Mouse (Mus musculus) hindbrain, embryonic 13.5 days (tissue): ENCODE measurements around the gene Mylk. TPM values are rescaled to one million over a fixed set of nuclear protein-coding genes. Genes with fewer than 3 reads are reported as not detected.
"Not testable (repeated sequence)": the region's sequence is repeated elsewhere in the genome, so short reads cannot be mapped to it uniquely, and the experiment has no call there.

Experiments
- ATAC-seq: fragments of 200-750 bp; cut with Nextera tagmentation; 2 replicates; pipeline ENCODE4 v1.8.0; 2017; ENCODE audit warnings: moderate TSS enrichment; ENCODE audit not compliant: low FRiP score
- H3K27ac ChIP-seq: fragments of 300-500 bp; sonication (generic); 2 replicates; pipeline ENCODE4 v1.5.1; 2015; ENCODE audit warnings: inconsistent platforms, mild to moderate bottlenecking, moderate library complexity
- H3K27me3 ChIP-seq: fragments of 300-500 bp; sonication (generic); 2 replicates; pipeline ENCODE4 v1.6.1; 2015; ENCODE audit warnings: mild to moderate bottlenecking, inconsistent platforms
- H3K36me3 ChIP-seq: fragments of 300-500 bp; sonication (generic); 2 replicates; pipeline ENCODE4 v1.6.1; 2015; ENCODE audit warnings: mild to moderate bottlenecking, inconsistent platforms
- H3K4me1 ChIP-seq: fragments of 300-500 bp; sonication (generic); replicated peaks from 2 replicates; pipeline ENCODE4 v1.6.1; 2015; ENCODE audit warnings: inconsistent platforms
- H3K4me2 ChIP-seq: fragments of 300-500 bp; sonication (generic); 2 replicates; pipeline ENCODE4 v1.6.1; 2015; ENCODE audit warnings: inconsistent platforms, mild to moderate bottlenecking, moderate library complexity
- H3K4me3 ChIP-seq: fragments of 300-500 bp; sonication (generic); 2 replicates; pipeline ENCODE4 v1.5.1; 2015; ENCODE audit warnings: mild to moderate bottlenecking, inconsistent platforms
- H3K9ac ChIP-seq: fragments of 300-500 bp; sonication (generic); 2 replicates; pipeline ENCODE4 v1.6.1; 2015; ENCODE audit warnings: mild to moderate bottlenecking, inconsistent platforms
- H3K9me3 ChIP-seq: fragments of 300-500 bp; sonication (generic); 2 replicates; pipeline ENCODE4 v1.6.1; 2016; ENCODE audit warnings: inconsistent platforms
- WGBS: fragments of 180-500 bp; shearing (Covaris S2); methylation state at CpG from one replicate; pipeline ENCODE4 v1.1.7; 2015; 5-methylcytosine and 5-hydroxymethylcytosine counted together
- polyA plus RNA-seq: library from polyadenylated mRNA; unstranded; fragments of >200 nt; fragmentation: Nextera tagmentation; extraction: Ambion mirVana; gene quantifications from 2 replicates; pipeline ENCODE4 v1.2.1, GENCODE M21; 2015

Mylk gene
- 4.9 and 5.0 TPM in 2 replicates for polyA plus RNA-seq

GRCm38 (mm10) chr16:34745065-34745585 is at the start of gene Mylk:
Mylk (plus strand) TSS chr16:34745210.
- Histone ChIP-seq H3K9me3 (no peaks in the 10 kb centered on the region), H3K4me2 (peak within 1 kb of the TSS; percentile 86), H3K4me1 (peaks cover 23% of the 10 kb centered on the region), H3K27ac (peak within 1 kb of the TSS; percentile 44; the same call in 1 of the 2 replicates), H3K27me3 (peaks cover 34% of the 10 kb centered on the region), H3K4me3 (peak within 1 kb of the TSS; percentile 50), H3K9ac (peak within 1 kb of the TSS; percentile 68), H3K36me3 (no peaks in the 10 kb centered on the region)
- peak; percentile 89 for ATAC-seq
- WGBS, result under 1% methylated on average over 48 of the region's 48 CpGs

DNA sequence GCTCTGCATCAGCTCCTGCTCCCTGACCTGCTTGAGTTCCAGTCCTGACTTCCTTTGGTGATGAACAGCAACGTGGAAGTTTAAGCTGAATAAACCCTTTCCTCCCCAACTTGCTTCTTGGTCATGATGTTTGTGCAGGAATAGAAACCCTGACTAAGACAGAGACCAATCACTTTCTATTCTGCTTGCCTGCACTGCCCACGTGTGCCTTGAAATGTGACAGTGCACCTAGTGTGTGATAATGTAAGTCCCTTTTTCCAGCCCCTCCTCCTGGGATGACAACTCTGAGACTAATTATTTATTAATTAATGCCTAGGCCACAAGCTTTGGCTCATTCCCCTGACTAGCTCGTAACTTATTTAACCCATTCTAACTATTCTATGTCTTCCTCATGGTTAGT is 46.3 kb upstream of the Mylk start:
- not testable (repeated sequence) for H3K27me3 ChIP-seq
- WGBS, result 80% methylated on average over 3 of the region's 3 CpGs

DNA sequence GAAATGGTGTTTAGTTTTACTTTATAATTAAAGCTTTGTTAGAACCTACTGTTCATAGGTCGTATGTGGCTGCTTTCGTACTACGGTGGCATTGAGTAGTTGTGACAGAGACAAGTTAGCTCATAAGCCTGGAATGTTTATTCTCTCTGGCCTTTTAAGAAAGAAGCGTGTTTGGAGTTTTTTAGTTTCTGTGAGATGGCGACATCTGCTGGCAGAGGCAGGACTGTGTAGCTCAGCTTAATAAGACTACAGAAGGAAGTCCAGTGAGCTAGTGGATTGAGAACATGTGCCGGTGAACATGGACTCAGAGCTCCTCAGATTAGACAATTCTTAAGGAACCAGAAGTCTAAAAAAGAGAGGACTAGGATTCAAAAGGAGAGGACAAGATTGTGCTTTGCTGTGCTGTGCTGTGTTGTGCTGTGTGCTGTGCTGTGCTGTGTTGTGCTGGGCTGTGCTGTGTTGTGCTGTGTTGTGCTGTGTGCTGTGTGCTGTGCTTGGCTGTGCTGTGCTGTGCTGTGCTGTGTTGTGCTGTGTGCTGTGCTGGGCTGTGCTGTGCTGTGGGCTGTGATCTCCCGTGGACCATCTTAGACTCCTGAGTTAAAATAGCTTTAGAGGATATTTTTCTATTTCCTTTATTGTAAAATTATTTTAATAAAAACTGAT is 44.7 kb upstream of the Mylk start:
- no peak overlapping the region for H3K27ac ChIP-seq
- no peak overlapping the region for H3K4me3 ChIP-seq
- no peaks in the 10 kb centered on the region for H3K27me3 ChIP-seq
- ATAC-seq, result peak; percentile 74
- no peak overlapping the region for H3K4me2 ChIP-seq
- no peaks in the 10 kb centered on the region for H3K4me1 ChIP-seq
- WGBS, result 28% methylated on average over 7 of the region's 7 CpGs
- peaks cover 15% of the 10 kb centered on the region; the same call in 1 of the 2 replicates for H3K36me3 ChIP-seq
- H3K9ac ChIP-seq, result no peak overlapping the region
- H3K9me3 ChIP-seq, result no peaks in the 10 kb centered on the region

More for the DNA sequence above, 46.3 kb upstream of the Mylk start:
- ATAC-seq, H3K4me2 ChIP-seq, H3K9me3 ChIP-seq, H3K27ac ChIP-seq, H3K36me3 ChIP-seq, H3K4me1 ChIP-seq, H3K4me3 ChIP-seq, H3K9ac ChIP-seq: not testable (repeated sequence)

GRCm38 (mm10) chr16:34700828-34701216 is 44.2 kb upstream of the Mylk start:
- H3K9ac ChIP-seq, result no peak overlapping the region
- 92% methylated on average over 6 of the region's 6 CpGs for WGBS
- peaks cover 18% of the 10 kb centered on the region for H3K36me3 ChIP-seq
- no peaks in the 10 kb centered on the region for H3K27me3 ChIP-seq
- no peaks in the 10 kb centered on the region for H3K9me3 ChIP-seq
- H3K4me1 ChIP-seq, result no peaks in the 10 kb centered on the region
- H3K27ac ChIP-seq, result no peak overlapping the region
- no peak for ATAC-seq
- no peak overlapping the region for H3K4me2 ChIP-seq
- H3K4me3 ChIP-seq, result no peak overlapping the region

- no peak for ATAC-seq
- Histone ChIP-seq H3K27me3 (no peaks in the 10 kb centered on the region), H3K4me1 (no peaks in the 10 kb centered on the region), H3K27ac (no peak overlapping the region), H3K9me3 (no peaks in the 10 kb centered on the region), H3K4me2 (no peak overlapping the region), H3K9ac (no peak overlapping the region), H3K36me3 (peaks cover 33% of the 10 kb centered on the region), H3K4me3 (no peak overlapping the region)
- WGBS, result 91% methylated on average over 2 of the region's 2 CpGs
These were observed 39.0 kb upstream of the Mylk start for GRCm38 (mm10) chr16:34706019-34706418.

DNA sequence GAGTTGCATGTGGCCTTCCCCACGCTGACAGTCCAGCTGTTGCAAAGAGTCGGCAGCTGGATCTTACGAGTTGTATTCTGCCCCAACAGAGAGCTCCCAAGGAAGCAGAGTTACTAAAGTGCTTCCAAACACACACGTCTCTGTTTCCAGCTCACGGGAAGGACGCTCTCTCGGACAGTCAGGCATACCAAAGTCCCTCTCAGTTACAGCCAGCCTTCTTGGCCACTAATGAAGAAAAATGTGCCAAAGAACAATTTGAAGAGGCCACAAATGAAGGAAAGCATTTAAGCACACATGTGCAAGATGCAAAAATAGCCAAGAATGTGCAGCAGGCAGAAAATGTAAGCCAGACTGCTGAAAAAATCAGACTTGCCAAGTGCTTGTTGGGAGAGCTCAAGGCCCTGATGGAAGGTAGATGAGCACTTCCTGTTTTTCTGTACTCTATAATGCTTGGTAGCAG is 38.5 kb upstream of the Mylk start:
- H3K27ac ChIP-seq, result no peak overlapping the region
- 86% methylated on average over 7 of the region's 7 CpGs for WGBS

GRCm38 (mm10) chr16:34711481-34711880 is 33.5 kb upstream of the Mylk start:
- WGBS, result 82% methylated on average over 3 of the region's 3 CpGs
- H3K4me1 ChIP-seq, result no peaks in the 10 kb centered on the region
- no peak for ATAC-seq
- H3K27me3 ChIP-seq, result no peaks in the 10 kb centered on the region
- no peak overlapping the region for H3K4me2 ChIP-seq
- no peaks in the 10 kb centered on the region for H3K9me3 ChIP-seq
- H3K27ac ChIP-seq, result no peak overlapping the region
- H3K36me3 ChIP-seq, result peaks cover 25% of the 10 kb centered on the region
- no peak overlapping the region for H3K4me3 ChIP-seq
- H3K9ac ChIP-seq, result no peak overlapping the region

More for the DNA sequence above, 38.5 kb upstream of the Mylk start:
- Histone ChIP-seq H3K4me2 (no peak overlapping the region), H3K4me3 (no peak overlapping the region), H3K4me1 (no peaks in the 10 kb centered on the region), H3K27me3 (no peaks in the 10 kb centered on the region), H3K9me3 (no peaks in the 10 kb centered on the region), H3K9ac (no peak overlapping the region), H3K36me3 (peaks cover 33% of the 10 kb centered on the region)
- no peak for ATAC-seq

- Histone ChIP-seq H3K4me3 (no peak overlapping the region), H3K4me1 (no peaks in the 10 kb centered on the region), H3K36me3 (peaks cover 23% of the 10 kb centered on the region), H3K27ac (no peak overlapping the region), H3K27me3 (no peaks in the 10 kb centered on the region), H3K9ac (no peak overlapping the region), H3K4me2 (no peak overlapping the region), H3K9me3 (peaks cover 5% of the 10 kb centered on the region; the same call in 1 of the 2 replicates)
- no peak for ATAC-seq
- 96% methylated on average over 3 of the region's 3 CpGs for WGBS
These were observed 19.9 kb upstream of the Mylk start for GRCm38 (mm10) chr16:34725156-34725555.

DNA sequence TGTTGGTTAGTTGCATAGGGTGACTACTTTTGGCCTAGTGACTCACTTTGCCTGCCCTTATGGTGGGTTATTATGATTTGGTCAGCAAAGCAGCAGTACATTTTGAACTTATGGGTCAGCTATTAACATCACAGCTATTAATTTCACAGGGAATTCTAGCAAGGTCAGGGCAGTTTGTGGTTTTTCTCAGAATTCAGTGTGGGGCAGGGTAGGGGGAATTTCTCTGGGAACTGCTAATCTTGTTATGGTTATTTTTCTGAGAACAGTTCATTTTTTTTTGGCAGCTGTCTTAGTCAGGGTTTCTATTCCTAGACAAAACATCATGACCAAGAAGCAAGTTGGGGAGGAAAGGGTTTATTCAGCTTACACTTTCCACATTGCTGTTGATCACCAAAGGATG is 16.4 kb upstream of the Mylk start:
- not testable (repeated sequence) for H3K4me2 ChIP-seq, H3K27me3 ChIP-seq, H3K4me3 ChIP-seq, H3K9ac ChIP-seq, H3K4me1 ChIP-seq, H3K27ac ChIP-seq, ATAC-seq
- H3K9me3 ChIP-seq, result peaks cover 10% of the 10 kb centered on the region; the same call in 1 of the 2 replicates
- peaks cover 15% of the 10 kb centered on the region for H3K36me3 ChIP-seq

GRCm38 (mm10) chr16:34729371-34729770 is 15.6 kb upstream of the Mylk start:
- Histone ChIP-seq H3K27ac (no peak overlapping the region), H3K4me3 (no peak overlapping the region), H3K4me1 (no peaks in the 10 kb centered on the region), H3K9ac (no peak overlapping the region), H3K36me3 (peaks cover 10% of the 10 kb centered on the region), H3K4me2 (no peak overlapping the region), H3K9me3 (peaks cover 10% of the 10 kb centered on the region; the same call in 1 of the 2 replicates), H3K27me3 (no peaks in the 10 kb centered on the region)
- WGBS, result 94% methylated on average over 1 of the region's 1 CpGs
- no peak for ATAC-seq

GRCm38 (mm10) chr16:34738656-34739233 is 6.3 kb upstream of the Mylk start:
- 92% methylated on average over 4 of the region's 4 CpGs for WGBS
- peaks cover 6% of the 10 kb centered on the region for H3K27me3 ChIP-seq
- no peak overlapping the region for H3K27ac ChIP-seq
- no peak for ATAC-seq
- H3K4me2 ChIP-seq, result no peak overlapping the region
- no peak overlapping the region for H3K4me3 ChIP-seq
- no peak overlapping the region for H3K9ac ChIP-seq
- no peaks in the 10 kb centered on the region for H3K9me3 ChIP-seq
- no peaks in the 10 kb centered on the region for H3K4me1 ChIP-seq
- H3K36me3 ChIP-seq, result no peaks in the 10 kb centered on the region

DNA sequence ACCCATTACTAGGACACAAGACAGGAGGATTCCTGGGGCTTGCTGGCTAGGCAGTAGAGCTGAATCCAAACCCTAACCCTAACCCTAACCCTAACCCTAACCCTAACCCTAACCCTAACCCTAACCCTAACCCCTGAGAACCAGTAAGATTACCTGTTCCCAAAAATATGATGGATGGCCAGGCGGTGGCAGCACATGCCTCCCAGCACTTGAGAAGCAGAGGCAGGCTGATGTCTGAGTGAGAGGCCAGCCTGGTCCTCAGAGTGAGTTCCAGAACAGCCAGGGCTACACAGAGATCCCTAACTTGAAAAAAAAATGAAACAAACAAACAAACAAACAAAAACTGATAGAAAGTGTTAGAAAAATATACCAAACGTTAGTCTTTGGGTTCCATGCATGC is 2.1 kb upstream of the Mylk start:
- Histone ChIP-seq H3K4me2 (no peak overlapping the region), H3K36me3 (no peaks in the 10 kb centered on the region), H3K4me3 (no peak overlapping the region), H3K27ac (no peak overlapping the region), H3K9ac (no peak overlapping the region), H3K9me3 (no peaks in the 10 kb centered on the region), H3K4me1 (peaks cover 16% of the 10 kb centered on the region), H3K27me3 (peaks cover 31% of the 10 kb centered on the region)
- ATAC-seq, result no peak
- 51% methylated on average over 2 of the region's 2 CpGs for WGBS
